Mouse (Mus musculus): ENCODE data around the gene Cdkl4. TPM values are rescaled to one million over a fixed set of nuclear protein-coding genes. Genes with fewer than 3 reads are reported as not detected.

The Cdkl4 gene
- total and polyA plus RNA-seq, 3 experiments = 0.42 to 0.71 TPM; not detected in 1

GRCm38 (mm10) chr17:80492811-80493210 is 84.8 kb downstream of the Cdkl4 start:
- TF ChIP-seq RCOR1 (IDR thresholded peaks at IDR 0.05; ENCODE audit: low read depth, low read length) (no peak), KAT2A (conservative IDR thresholded peaks at IDR 0.05; ENCODE audit: low read depth, low read length) (no peak), CHD2 (IDR thresholded peaks at IDR 0.05; ENCODE audit: low read length) (no peak), ETS1 (IDR thresholded peaks at IDR 0.05; ENCODE audit: low read depth, low read length) (no peak), EP300 (IDR thresholded peaks at IDR 0.05; ENCODE audit: low read depth in 1 of 2, low read length in 2 of 2) (0 out of 4 replicates have a peak, but pooled peaks of 1 of the 2 experiments have one; percentile 5), ELF1 (IDR thresholded peaks at IDR 0.05; ENCODE audit: low read depth, low read length) (no peak), TCF12 (IDR thresholded peaks at IDR 0.05; ENCODE audit: low read depth, low read length) (no peak)
- Histone ChIP-seq H3K79me2 (ENCODE audit: control insufficient read depth, insufficient read depth, low read length, poor library complexity) (no peaks in the 10 kb centered on the region), H3K4me3 (ENCODE audit: control insufficient read depth in 1 of 2, insufficient read depth in 1 of 2, low read depth in 2 of 2, low read length in 2 of 2) (no peak overlapping the region), H3K9me3 (replicated peaks; ENCODE audit: insufficient read depth, low read length) (no peaks in the 10 kb centered on the region), H3K4me1 (ENCODE audit: control insufficient read depth in 1 of 2, insufficient read depth in 2 of 2, low read length in 2 of 2) (peaks cover 11 to 17% of the 10 kb centered on the region in 2 experiments), H3K27ac (ENCODE audit: control insufficient read depth, low read depth, low read length) (no peak overlapping the region), H3K9ac (ENCODE audit: control insufficient read depth, low read depth, low read length, poor library complexity, severe bottlenecking) (no peak overlapping the region), H3K27me3 (ENCODE audit: control insufficient read depth in 1 of 2, insufficient read depth in 2 of 2, low read length in 2 of 2) (no peaks in the 10 kb centered on the region), H3K36me3 (ENCODE audit: control insufficient read depth in 1 of 2, insufficient read depth in 2 of 2, low read length in 2 of 2) (peaks cover 0 to 11% of the 10 kb centered on the region in 2 experiments; a peak in 2 of 4 replicates)
- DNase-seq (ENCODE audit: low read depth, low spot score) = no peak

- H3K4me3 ChIP-seq (ENCODE audit: control insufficient read depth in 1 of 2, insufficient read depth in 1 of 2, low read depth in 2 of 2, low read length in 2 of 2) = no peak overlapping the region; a peak in 1 of 4 replicates
- peaks cover 6 to 16% of the 10 kb centered on the region in 2 experiments for H3K4me1 ChIP-seq (ENCODE audit: control insufficient read depth in 1 of 2, insufficient read depth in 2 of 2, low read length in 2 of 2)
- peak; percentile 45; the same call in 1 of the 2 replicates for TF ChIP-seq ZNF384 (IDR thresholded peaks at IDR 0.05; ENCODE audit: low read depth, low read length)
- TF ChIP-seq MAZ (IDR thresholded peaks at IDR 0.05; ENCODE audit: low read depth, low read length) = no peak
- peak; percentile 82 for TF ChIP-seq TBP (IDR thresholded peaks at IDR 0.05; ENCODE audit: low read depth, low read length)
- no peaks in the 10 kb centered on the region for H3K9me3 ChIP-seq (replicated peaks; ENCODE audit: insufficient read depth, low read length)
- H3K9ac ChIP-seq (ENCODE audit: control insufficient read depth, low read depth, low read length, poor library complexity, severe bottlenecking) = no peak overlapping the region
- no peak for DNase-seq (ENCODE audit: low read depth, low spot score)
- H3K27me3 ChIP-seq (ENCODE audit: control insufficient read depth in 1 of 2, insufficient read depth in 2 of 2, low read length in 2 of 2) = no peaks in the 10 kb centered on the region
- H3K79me2 ChIP-seq (ENCODE audit: control insufficient read depth, insufficient read depth, low read length, poor library complexity) = no peaks in the 10 kb centered on the region
- H3K27ac ChIP-seq (ENCODE audit: control insufficient read depth, low read depth, low read length) = no peak overlapping the region
- peaks cover 0 to 11% of the 10 kb centered on the region in 2 experiments; a peak in 2 of 4 replicates for H3K36me3 ChIP-seq (ENCODE audit: control insufficient read depth in 1 of 2, insufficient read depth in 2 of 2, low read length in 2 of 2)
These were observed 85.3 kb downstream of the Cdkl4 start for GRCm38 (mm10) chr17:80492274-80492673.

DNA sequence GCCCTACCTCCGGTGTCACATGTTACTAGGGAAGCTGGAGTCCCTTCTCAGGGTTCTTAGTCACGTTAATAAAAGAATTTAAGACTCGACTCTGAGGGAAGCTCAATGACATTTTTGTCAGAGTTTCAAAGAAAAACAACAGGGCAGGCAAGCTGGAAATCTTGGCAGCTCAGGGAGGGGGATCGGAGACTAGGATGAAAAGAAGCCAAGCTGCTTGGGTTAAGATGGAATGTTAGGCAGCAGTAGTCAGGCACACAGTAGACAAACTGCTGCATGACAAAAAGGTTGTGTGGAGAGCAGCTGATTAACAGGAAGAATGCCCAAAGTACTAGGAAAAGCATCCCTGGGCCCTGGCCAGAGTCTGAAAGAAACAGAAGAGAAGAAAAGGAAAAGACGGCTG is 87.4 kb downstream of the Cdkl4 start:
- H3K4me3 ChIP-seq (ENCODE audit: control insufficient read depth in 1 of 2, insufficient read depth in 1 of 2, low read depth in 2 of 2, low read length in 2 of 2) = no peak overlapping the region
- H3K9me3 ChIP-seq (replicated peaks; ENCODE audit: insufficient read depth, low read length) = no peaks in the 10 kb centered on the region
- H3K27ac ChIP-seq (ENCODE audit: control insufficient read depth, low read depth, low read length) = no peak overlapping the region
- H3K36me3 ChIP-seq (ENCODE audit: control insufficient read depth in 1 of 2, insufficient read depth in 2 of 2, low read length in 2 of 2) = peaks cover 0 to 13% of the 10 kb centered on the region in 2 experiments; a peak in 2 of 4 replicates
- H3K79me2 ChIP-seq (ENCODE audit: control insufficient read depth, insufficient read depth, low read length, poor library complexity) = no peaks in the 10 kb centered on the region
- peaks cover 9 to 14% of the 10 kb centered on the region in 2 experiments; a peak in 3 of 4 replicates for H3K4me1 ChIP-seq (ENCODE audit: control insufficient read depth in 1 of 2, insufficient read depth in 2 of 2, low read length in 2 of 2)
- TF ChIP-seq CHD1 (IDR thresholded peaks at IDR 0.05; ENCODE audit: low read depth, low read length) = no peak
- no peak overlapping the region for H3K9ac ChIP-seq (ENCODE audit: control insufficient read depth, low read depth, low read length, poor library complexity, severe bottlenecking)
- H3K27me3 ChIP-seq (ENCODE audit: control insufficient read depth in 1 of 2, insufficient read depth in 2 of 2, low read length in 2 of 2) = no peaks in the 10 kb centered on the region
- no peak for DNase-seq (ENCODE audit: low read depth, low spot score)
